Comparison of ENCODE assay signal across 19 mouse cellular contexts in the genomic region with DNA sequence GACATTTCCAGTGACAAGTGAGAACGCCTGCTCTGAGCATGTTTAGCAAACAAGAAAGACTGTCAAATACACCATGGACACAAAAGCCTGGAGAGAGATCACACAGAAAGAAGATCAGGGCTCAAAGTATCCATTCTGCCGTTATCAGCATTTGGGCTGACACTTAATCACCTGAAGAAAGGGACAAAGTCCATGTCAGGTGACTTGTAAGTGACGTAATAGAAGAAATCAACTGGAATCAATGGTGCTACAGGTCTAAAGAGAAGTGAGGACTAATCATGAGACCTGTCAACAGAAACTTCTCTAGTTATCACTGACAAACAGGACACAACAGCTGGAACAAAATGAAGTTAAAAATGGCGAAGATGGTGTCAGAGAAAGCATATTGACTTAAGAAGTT.
"Had no signal": no experiment of that assay in that cellular context is flagged by ENCODE, and none has a peak within 500 bp of the region (broad histone marks: within the 10 kb centered on the region; RNA-seq: fewer than 3 reads in every experiment).

No protein-coding gene starts in this region.

- ATAC-seq: midbrain, embryonic 16.5 days had no signal

- H3K4me2 ChIP-seq: liver, embryonic 15.5 days; lung, embryonic 14.5 days; midbrain, embryonic 12.5 days; neural tube, embryonic 13.5 days; neural tube, embryonic 15.5 days; stomach, embryonic 15.5 days had no signal

- H3K9me3 ChIP-seq: liver, embryonic 15.5 days; midbrain, embryonic 10.5 days; midbrain, embryonic 12.5 days; neural tube, embryonic 13.5 days; neural tube, embryonic 15.5 days; stomach, embryonic 15.5 days had no signal

- H3K9ac ChIP-seq: liver, embryonic 15.5 days; lung, embryonic 14.5 days; midbrain, embryonic 12.5 days; neural tube, embryonic 13.5 days; neural tube, embryonic 15.5 days; stomach, embryonic 15.5 days had no signal

- H3K27me3 ChIP-seq: liver, embryonic 15.5 days; midbrain, embryonic 12.5 days; neural tube, embryonic 13.5 days; neural tube, embryonic 15.5 days; stomach, embryonic 15.5 days had no signal

- H3K4me1 ChIP-seq: liver, embryonic 15.5 days; midbrain, embryonic 10.5 days; midbrain, embryonic 12.5 days; neural tube, embryonic 13.5 days; neural tube, embryonic 15.5 days; stomach, embryonic 15.5 days had no signal

- DNase-seq: lung, adult 18-20 months; lung, embryonic 14.5 days; lung, postnatal 10 days; lung, postnatal 4 days; midbrain, embryonic 14.5 days; retina, postnatal 1 day; right cerebral cortex, adult 18-20 months; thymus, adult 2 months; thymus, postnatal 25 days; thymus, postnatal 4 days had no signal

- H3K36me3 ChIP-seq: liver, embryonic 15.5 days had no signal

- H3K4me3 ChIP-seq: liver, embryonic 15.5 days; midbrain, embryonic 10.5 days; midbrain, embryonic 12.5 days; myocyte; neural tube, embryonic 13.5 days; neural tube, embryonic 15.5 days; stomach, embryonic 15.5 days had no signal

- H3K27ac ChIP-seq: liver, embryonic 15.5 days; midbrain, embryonic 10.5 days; midbrain, embryonic 12.5 days; neural tube, embryonic 13.5 days; neural tube, embryonic 15.5 days; stomach, embryonic 15.5 days; stomach, postnatal 0 days had no signal
